Mouse (Mus musculus) thymus, adult 2 months (tissue): Measurements from ENCODE around the gene Atxn1. TPM values are rescaled to one million over a fixed set of nuclear protein-coding genes. Genes with fewer than 3 reads are reported as not detected.

Experiments used
- DNase-seq: peaks from one replicate; pipeline ENCODE4 v3.0.0; 2021
- H3K27ac ChIP-seq: fragments of 200-500 bp; 2 replicates; pipeline ENCODE4 v1.5.1; 2012; ENCODE audit warnings: low read length, control low read depth; ENCODE audit not compliant: control insufficient read depth, insufficient read depth
- H3K27me3 ChIP-seq: fragments of 200-500 bp; 2 replicates; pipeline ENCODE4 v1.6.1; 2012; ENCODE audit warnings: mild to moderate bottlenecking, low read length, moderate library complexity, mixed read lengths; ENCODE audit not compliant: control insufficient read depth, insufficient read depth
- H3K36me3 ChIP-seq: fragments of 200-500 bp; 2 replicates; pipeline ENCODE4 v1.6.1; 2012; ENCODE audit warnings: mild to moderate bottlenecking, low read length, moderate library complexity; ENCODE audit not compliant: control insufficient read depth, insufficient read depth
- H3K4me1 ChIP-seq: fragments of 200-500 bp; replicated peaks from 2 replicates; pipeline ENCODE4 v1.6.1; 2012; ENCODE audit warnings: low read length; ENCODE audit not compliant: control insufficient read depth, insufficient read depth
- H3K4me3 ChIP-seq: fragments of 200-500 bp; 2 replicates; pipeline ENCODE4 v1.5.1; 2012; ENCODE audit warnings: mild to moderate bottlenecking, low read length, control low read depth, moderate library complexity; ENCODE audit not compliant: control insufficient read depth, insufficient read depth
- CTCF ChIP-seq: fragments of 200-500 bp; IDR thresholded peaks from 2 replicates; pipeline ENCODE4 v1.5.1; 2012; ENCODE audit warnings: mild to moderate bottlenecking, control low read depth, low read length, moderate library complexity, borderline replicate concordance; ENCODE audit not compliant: control insufficient read depth, poor library complexity, insufficient read depth; ENCODE audit errors: extremely low read depth
- POLR2A ChIP-seq: fragments of 200-500 bp; IDR thresholded peaks from 2 replicates; pipeline ENCODE4 v1.6.1; 2012; ENCODE audit warnings: mild to moderate bottlenecking, low read length, control low read depth, moderate library complexity; ENCODE audit not compliant: control insufficient read depth, poor library complexity, insufficient read depth; ENCODE audit errors: extremely low read depth
- WGBS: fragments of 180-500 bp; shearing (Covaris S2); methylation state at CpG from one replicate; pipeline ENCODE4 v1.1.7; 2018; 5-methylcytosine and 5-hydroxymethylcytosine counted together
- polyA plus RNA-seq: library from polyadenylated mRNA; depleted of rRNA; stranded (reverse); fragments of >200 nt; gene quantifications from 2 replicates; pipeline ENCODE4 v1.2.3, GENCODE M21; 2012

Atxn1 gene
- polyA plus RNA-seq, 1 experiment: 13.5 TPM

GRCm38 (mm10) chr13:45934085-45934484 lies 30.7 kb downstream of the Atxn1 start:
- no peaks in the 10 kb centered on the region for H3K4me1 ChIP-seq
- H3K27ac ChIP-seq: no peak overlapping the region

GRCm38 (mm10) chr13:45932491-45932921 lies 32.3 kb downstream of the Atxn1 start:
- 92% methylated on average over 8 of the region's 8 CpGs for WGBS
- no peaks in the 10 kb centered on the region for H3K4me1 ChIP-seq
- no peak for DNase-seq

More at GRCm38 (mm10) chr13:45934085-45934484, 30.7 kb downstream of the Atxn1 start:
- no peak overlapping the region for H3K4me3 ChIP-seq
- no peak for DNase-seq
- no peaks in the 10 kb centered on the region for H3K27me3 ChIP-seq
- 90% methylated on average over 7 of the region's 7 CpGs for WGBS
- no peak for TF ChIP-seq CTCF
- TF ChIP-seq POLR2A: no peak
- no peaks in the 10 kb centered on the region for H3K36me3 ChIP-seq

GRCm38 (mm10) chr13:45931891-45932290 lies 32.9 kb downstream of the Atxn1 start:
- TF ChIP-seq POLR2A (no peak), CTCF (no peak)
- no peaks in the 10 kb centered on the region for H3K27me3 ChIP-seq
- no peaks in the 10 kb centered on the region for H3K4me1 ChIP-seq
- H3K27ac ChIP-seq: no peak overlapping the region
- 94% methylated on average over 1 of the region's 1 CpGs for WGBS
- no peak overlapping the region for H3K4me3 ChIP-seq
- no peaks in the 10 kb centered on the region for H3K36me3 ChIP-seq
- DNase-seq: peak; percentile 44

More at GRCm38 (mm10) chr13:45932491-45932921, 32.3 kb downstream of the Atxn1 start:
- no peak overlapping the region for H3K27ac ChIP-seq
- TF ChIP-seq POLR2A (no peak), CTCF (no peak)
- H3K4me3 ChIP-seq: no peak overlapping the region
- no peaks in the 10 kb centered on the region for H3K36me3 ChIP-seq
- H3K27me3 ChIP-seq: no peaks in the 10 kb centered on the region

- Histone ChIP-seq H3K36me3 (no peaks in the 10 kb centered on the region), H3K4me3 (no peak overlapping the region), H3K27me3 (no peaks in the 10 kb centered on the region), H3K27ac (no peak overlapping the region), H3K4me1 (no peaks in the 10 kb centered on the region)
- DNase-seq: no peak
- 98% methylated on average over 5 of the region's 5 CpGs for WGBS
- TF ChIP-seq POLR2A (no peak), CTCF (no peak)
Observed at GRCm38 (mm10) chr13:45931215-45931614, 33.6 kb downstream of the Atxn1 start.

- H3K4me3 ChIP-seq: no peak overlapping the region
- peaks cover 5% of the 10 kb centered on the region for H3K4me1 ChIP-seq
- no peak for DNase-seq
- WGBS: 72% methylated on average over 5 of the region's 5 CpGs
- no peak for TF ChIP-seq CTCF
- H3K36me3 ChIP-seq: no peaks in the 10 kb centered on the region
- no peaks in the 10 kb centered on the region for H3K27me3 ChIP-seq
- no peak overlapping the region for H3K27ac ChIP-seq
Observed at GRCm38 (mm10) chr13:45929744-45930143, 35.1 kb downstream of the Atxn1 start.

GRCm38 (mm10) chr13:45925294-45925693 lies 39.5 kb downstream of the Atxn1 start:
- Histone ChIP-seq H3K4me1 (peaks cover 16% of the 10 kb centered on the region), H3K27me3 (no peaks in the 10 kb centered on the region), H3K36me3 (no peaks in the 10 kb centered on the region), H3K4me3 (no peak overlapping the region), H3K27ac (no peak overlapping the region)
- no peak for TF ChIP-seq CTCF
- no peak for TF ChIP-seq POLR2A
- DNase-seq: no peak
- WGBS: 79% methylated on average over 4 of the region's 4 CpGs

GRCm38 (mm10) chr13:45924555-45924954 lies 40.3 kb downstream of the Atxn1 start:
- Histone ChIP-seq H3K4me3 (no peak overlapping the region), H3K27ac (no peak overlapping the region), H3K4me1 (peaks cover 16% of the 10 kb centered on the region), H3K36me3 (no peaks in the 10 kb centered on the region), H3K27me3 (no peaks in the 10 kb centered on the region)
- TF ChIP-seq CTCF (no peak), POLR2A (no peak)
- WGBS: 1% methylated on average over 7 of the region's 7 CpGs
- DNase-seq: peak; percentile 38
